Mouse (Mus musculus) E14TG2a.4 (cell line): Measurements from ENCODE around the gene Nek11.

ENCODE experiments used
- CTCF ChIP-seq: conservative IDR thresholded peaks from 2 replicates; pipeline ENCODE4 v1.5.1; 2014; ENCODE audit warnings: low read length
- POU5F1 ChIP-seq: IDR thresholded peaks from 2 replicates; pipeline ENCODE4 v1.6.1; 2014; ENCODE audit warnings: low read length, borderline replicate concordance

- TF ChIP-seq CTCF (no peak), POU5F1 (no peak)
Observed at GRCm38 (mm10) chr9:105132002-105132367, 263.3 kb downstream of the Nek11 start.
